Mouse (Mus musculus) mammary gland, adult 2 months (tissue): ENCODE data around the gene Aldh6a1. TPM values are rescaled to one million over a fixed set of nuclear protein-coding genes. Genes with fewer than 3 reads are reported as not detected.

Source experiments
- polyA plus RNA-seq: library from polyadenylated mRNA; depleted of rRNA; stranded (reverse); fragments of >200 nt; gene quantifications from 2 replicates; pipeline ENCODE4 v1.2.3, GENCODE M21; 2012; ENCODE audit warnings: low replicate concordance; rRNA removed

Gene Aldh6a1
- polyA plus RNA-seq = 47.1 and 147 TPM in 2 replicates

GRCm38 (mm10) chr12:84450718-84451646, at the start of gene Aldh6a1, which contains the start of gene Lin52:
Aldh6a1 (minus strand) TSS chr12:84451004.
Lin52 (plus strand) TSS chr12:84451422.

DNA sequence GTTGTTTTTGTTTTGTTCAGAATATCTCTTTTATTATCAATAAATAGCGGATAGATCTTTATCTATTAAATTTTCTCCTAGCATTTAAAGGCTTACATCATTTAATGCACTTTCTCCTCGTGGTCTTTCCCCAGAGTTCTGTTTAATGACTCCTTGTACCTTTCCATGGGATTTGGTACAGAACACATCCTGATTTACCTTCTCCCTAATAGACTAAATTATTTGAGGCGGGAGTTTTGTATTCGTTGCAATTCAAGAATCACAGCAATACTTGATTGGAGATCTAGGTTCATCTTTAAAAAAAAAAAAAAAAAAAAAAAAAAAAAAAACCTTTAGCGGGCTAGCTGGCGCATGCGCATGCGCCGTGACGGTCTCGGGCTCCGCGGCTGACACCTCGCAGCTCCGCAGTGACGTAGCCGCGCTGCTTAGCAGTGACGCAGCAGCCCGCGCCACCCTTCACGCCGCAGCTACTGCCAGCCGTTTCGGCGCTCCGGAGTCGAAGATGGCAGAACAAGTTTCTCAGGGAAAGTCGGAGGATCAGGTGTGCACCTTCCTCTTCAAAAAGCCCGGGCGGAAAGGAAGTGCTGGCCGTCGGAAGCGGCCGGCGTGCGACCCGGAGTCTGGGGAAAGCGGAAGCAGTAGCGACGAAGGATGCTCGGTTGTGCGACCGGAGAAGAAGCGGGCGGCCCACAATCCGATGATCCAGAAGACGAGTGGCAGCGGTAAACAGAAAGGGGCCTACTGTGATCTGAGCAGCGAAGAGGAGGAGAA, 33.8 kb downstream of the Aldh6a1 start, which contains the start of gene Rnf113a2:
Gene Rnf113a2, plus strand, starts transcription at position 363 of the 771 bp plus-strand sequence.

DNA sequence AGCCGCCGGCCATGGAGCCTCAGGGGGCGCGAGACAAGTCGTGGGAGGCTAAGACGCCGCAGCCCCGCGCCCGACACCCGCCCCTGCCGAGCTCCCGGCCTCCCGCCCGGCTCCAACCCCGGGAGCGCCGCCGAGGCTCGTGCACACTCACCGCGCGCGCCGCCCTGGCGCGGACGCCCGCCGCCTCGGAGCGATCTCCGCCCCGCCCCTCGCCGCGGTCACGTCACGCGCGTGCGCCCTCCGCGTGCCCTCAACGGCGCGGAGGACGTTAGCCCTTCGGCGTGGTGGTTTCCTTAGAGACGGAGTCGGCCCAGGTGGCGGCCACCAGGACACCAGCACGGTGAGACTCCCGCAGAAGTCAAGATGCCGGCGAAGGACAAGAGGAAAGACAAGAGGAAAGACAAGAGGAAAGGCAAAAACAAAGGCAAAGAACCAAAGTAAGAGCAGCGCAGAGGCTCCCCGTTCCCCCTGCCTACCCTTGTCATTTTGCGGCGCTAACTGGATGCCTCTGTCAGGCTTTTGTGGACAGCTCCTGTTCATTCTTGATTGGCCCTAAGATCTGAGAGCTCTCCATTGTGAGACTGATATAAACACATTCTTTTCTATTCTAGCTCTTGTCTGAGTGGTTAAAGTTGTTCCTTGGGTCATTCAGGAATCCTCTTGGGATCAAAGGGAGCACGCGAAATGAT, 41.8 kb downstream of the Aldh6a1 start, which contains the start of the genes Entpd5 and Bbof1:
Gene Entpd5, minus strand, starts transcription at position 211 of the 689 bp plus-strand sequence.
Gene Bbof1, plus strand, starts transcription at position 253 of the 689 bp plus-strand sequence.

Other genes starting within 250 kb of the Aldh6a1 start
- gene Elmsan1, start 232.1 kb downstream of the Aldh6a1 start, polyA plus RNA-seq = 16.9 and 31.0 TPM in 2 replicates
- 9.0 and 17.3 TPM in 2 replicates for gene Ptgr2, start 165.8 kb downstream of the Aldh6a1 start, polyA plus RNA-seq
- 14.3 and 25.5 TPM in 2 replicates for gene Zfp410, start 134.2 kb downstream of the Aldh6a1 start, polyA plus RNA-seq
- gene Coq6, start 89.3 kb downstream of the Aldh6a1 start, polyA plus RNA-seq = 56.7 and 97.7 TPM in 2 replicates
- 0.73 and 1.6 TPM in 2 replicates for gene Fam161b, start 89.2 kb downstream of the Aldh6a1 start, polyA plus RNA-seq
- gene Entpd5, start 42.0 kb downstream of the Aldh6a1 start, polyA plus RNA-seq = 9.5 and 21.1 TPM in 2 replicates
- gene Bbof1, start 41.9 kb downstream of the Aldh6a1 start, polyA plus RNA-seq = 0.11 and 0.32 TPM in 2 replicates
- 2.7 and 4.5 TPM in 2 replicates for gene Rnf113a2, start 33.8 kb downstream of the Aldh6a1 start, polyA plus RNA-seq
- gene Lin52, start 418 bp upstream of the Aldh6a1 start, polyA plus RNA-seq = 10.2 and 27.2 TPM in 2 replicates
- not detected in 2 replicates for gene Vsx2, start 118.8 kb upstream of the Aldh6a1 start, polyA plus RNA-seq
- 24.8 and 40.2 TPM in 2 replicates for gene Abcd4, start 166.4 kb upstream of the Aldh6a1 start, polyA plus RNA-seq
- gene Vrtn, start 190.0 kb upstream of the Aldh6a1 start, polyA plus RNA-seq = not detected in 2 replicates
- gene Syndig1l, start 247.8 kb upstream of the Aldh6a1 start, polyA plus RNA-seq = 0.93 and 1.1 TPM in 2 replicates